Comparison of ENCODE assay signal across 7 mouse cellular contexts in genomic region chr3:37312370-37312941, GRCm38 (mm10). TPM values are rescaled to one million over a fixed set of nuclear protein-coding genes. Genes with fewer than 3 reads are reported as not detected.
DNase-seq lines count a peak whose midpoint lies in the region; ATAC-seq and TF ChIP-seq lines count a peak whose summit lies in the region.

Gene Bbs12 (plus strand): TSS chr3:37312554.
Gene Cetn4 (minus strand): TSS chr3:37312708.

- WGBS in embryonic facial prominence, embryonic 11.5 days, result under 1% methylated on average over 42 of the region's 54 CpGs
- WGBS in kidney, adult 2 months, result under 1% methylated on average over 54 of the region's 54 CpGs
- under 1% methylated on average over 54 of the region's 54 CpGs for WGBS in limb, embryonic 12.5 days
- under 1% methylated on average over 53 of the region's 54 CpGs for WGBS in midbrain, embryonic 15.5 days
- WGBS in spleen, adult 2 months, result under 1% methylated on average over 52 of the region's 54 CpGs

- peak; percentile 98 for DNase-seq in adrenal gland, postnatal 14 days
- peak; percentile 97 for DNase-seq in embryonic facial prominence, embryonic 11.5 days (ENCODE audit: low spot score)
- peak; percentile 97 to 99 for DNase-seq in heart, adult 18-20 months
- DNase-seq in kidney, adult 2 months, result peak; percentile 97
- peak; percentile 86 to 93 for DNase-seq in spleen, adult 2 months (ENCODE audit: low read depth in 1 of 2, low spot score in 2 of 2)

- H3K4me2 ChIP-seq in embryonic facial prominence, embryonic 11.5 days (ENCODE audit: low read depth, low read length), result peak within 1 kb of the TSS; percentile 62
- H3K4me2 ChIP-seq in limb, embryonic 12.5 days, result peak within 1 kb of the TSS; percentile 67
- H3K4me2 ChIP-seq in midbrain, embryonic 15.5 days, result peak within 1 kb of the TSS; percentile 74

- TF ChIP-seq POLR2A in kidney, adult 2 months (IDR thresholded peaks at IDR 0.05; ENCODE audit: low read depth, low read length), result no peak
- no peak for TF ChIP-seq POLR2A in spleen, adult 2 months (IDR thresholded peaks at IDR 0.05; ENCODE audit: low read depth, low read length)

- no peaks in the 10 kb centered on the region for H3K27me3 ChIP-seq in embryonic facial prominence, embryonic 11.5 days (ENCODE audit: control insufficient read depth, insufficient read depth, low read length)
- H3K27me3 ChIP-seq in kidney, adult 2 months (replicated peaks; ENCODE audit: control insufficient read depth, insufficient read depth, low read length), result no peaks in the 10 kb centered on the region
- no peaks in the 10 kb centered on the region for H3K27me3 ChIP-seq in limb, embryonic 12.5 days
- no peaks in the 10 kb centered on the region for H3K27me3 ChIP-seq in midbrain, embryonic 15.5 days (replicated peaks)
- no peaks in the 10 kb centered on the region for H3K27me3 ChIP-seq in spleen, adult 2 months (ENCODE audit: control insufficient read depth, insufficient read depth, low read length)

- H3K36me3 ChIP-seq in embryonic facial prominence, embryonic 11.5 days (replicated peaks; ENCODE audit: control insufficient read depth, insufficient read depth, low read depth, low read length), result no peaks in the 10 kb centered on the region
- no peaks in the 10 kb centered on the region for H3K36me3 ChIP-seq in kidney, adult 2 months (ENCODE audit: control insufficient read depth, insufficient read depth, low read length)
- no peaks in the 10 kb centered on the region; the same call in 1 of the 2 replicates for H3K36me3 ChIP-seq in limb, embryonic 12.5 days
- no peaks in the 10 kb centered on the region for H3K36me3 ChIP-seq in midbrain, embryonic 15.5 days (replicated peaks)
- H3K36me3 ChIP-seq in spleen, adult 2 months (ENCODE audit: control insufficient read depth, insufficient read depth, low read length), result no peaks in the 10 kb centered on the region

- no peaks in the 10 kb centered on the region for H3K9me3 ChIP-seq in embryonic facial prominence, embryonic 11.5 days (replicated peaks; ENCODE audit: control insufficient read depth, low read length)
- H3K9me3 ChIP-seq in limb, embryonic 12.5 days, result no peaks in the 10 kb centered on the region
- H3K9me3 ChIP-seq in midbrain, embryonic 15.5 days, result no peaks in the 10 kb centered on the region

- ATAC-seq in embryonic facial prominence, embryonic 11.5 days (replicated peaks; ENCODE audit: insufficient number of reproducible peaks, low FRiP score, low TSS enrichment, low read depth), result peak; percentile 99
- peak; percentile 100 for ATAC-seq in limb, embryonic 12.5 days (ENCODE audit: insufficient number of reproducible peaks, insufficient read depth, low FRiP score, low TSS enrichment, low read depth)
- ATAC-seq in midbrain, embryonic 15.5 days (replicated peaks), result peak; percentile 100

- H3K4me1 ChIP-seq in embryonic facial prominence, embryonic 11.5 days (ENCODE audit: control insufficient read depth, insufficient read depth, low read length), result no peaks in the 10 kb centered on the region
- H3K4me1 ChIP-seq in kidney, adult 2 months (ENCODE audit: control insufficient read depth, insufficient read depth, low read length), result no peaks in the 10 kb centered on the region; the same call in 1 of the 2 replicates
- H3K4me1 ChIP-seq in limb, embryonic 12.5 days (replicated peaks), result peaks cover 8% of the 10 kb centered on the region; the same call in 1 of the 2 replicates
- H3K4me1 ChIP-seq in midbrain, embryonic 15.5 days, result peaks cover 3% of the 10 kb centered on the region; the same call in 1 of the 2 replicates
- H3K4me1 ChIP-seq in spleen, adult 2 months (ENCODE audit: control insufficient read depth, insufficient read depth, insufficient read length), result peaks cover 3% of the 10 kb centered on the region; the same call in 1 of the 2 replicates

- peak within 1 kb of the TSS; percentile 77 for H3K4me3 ChIP-seq in embryonic facial prominence, embryonic 11.5 days (ENCODE audit: low read depth, low read length)
- peak within 1 kb of the TSS; percentile 79 for H3K4me3 ChIP-seq in kidney, adult 2 months (ENCODE audit: insufficient read depth, low read depth, low read length)
- peak within 1 kb of the TSS; percentile 80 for H3K4me3 ChIP-seq in limb, embryonic 12.5 days (replicated peaks)
- H3K4me3 ChIP-seq in midbrain, embryonic 15.5 days, result peak within 1 kb of the TSS; percentile 94
- peak within 1 kb of the TSS; percentile 97 for H3K4me3 ChIP-seq in spleen, adult 2 months (ENCODE audit: extremely low read depth, insufficient read depth, insufficient read length)

- no peak for TF ChIP-seq CTCF in kidney, adult 2 months (conservative IDR thresholded peaks at IDR 0.05; ENCODE audit: insufficient read depth, insufficient read length, low read depth, low read length)
- no peak for TF ChIP-seq CTCF in spleen, adult 2 months (IDR thresholded peaks at IDR 0.05; ENCODE audit: extremely low read depth, insufficient read depth, insufficient read length, insufficient replicate concordance)

- peak within 1 kb of the TSS; percentile 84 for H3K9ac ChIP-seq in embryonic facial prominence, embryonic 11.5 days (replicated peaks; ENCODE audit: low read length)
- peak within 1 kb of the TSS; percentile 86 for H3K9ac ChIP-seq in limb, embryonic 12.5 days (replicated peaks)
- peak within 1 kb of the TSS; percentile 79 for H3K9ac ChIP-seq in midbrain, embryonic 15.5 days

- H3K27ac ChIP-seq in embryonic facial prominence, embryonic 11.5 days (replicated peaks; ENCODE audit: low read depth, low read length), result 0 out of 2 replicates have a peak within 1 kb of the TSS, but pooled peaks have one; percentile 25
- H3K27ac ChIP-seq in kidney, adult 2 months (ENCODE audit: insufficient read depth, low read depth, low read length), result peak within 1 kb of the TSS; percentile 55; the same call in 1 of the 2 replicates
- H3K27ac ChIP-seq in limb, embryonic 12.5 days, result peak within 1 kb of the TSS; percentile 85
- peak within 1 kb of the TSS; percentile 77 for H3K27ac ChIP-seq in midbrain, embryonic 15.5 days
- H3K27ac ChIP-seq in spleen, adult 2 months (ENCODE audit: insufficient read depth, low read length), result peak within 1 kb of the TSS; percentile 14; the same call in 1 of the 2 replicates

RNA-seq across cellular contexts. Expression of gene Bbs12, which starts in this region (rescaled TPM):
- total RNA-seq in adrenal gland, postnatal 14 days (2021), result 3.4 and 4.0 TPM in 2 replicates
- 10.7 and 11.6 TPM in 2 replicates for polyA plus RNA-seq in embryonic facial prominence, embryonic 11.5 days (2014; fragmentation: Nextera tagmentation; extraction: Ambion mirVana)
- 1 to 10 TPM in 1 of 2 experiments, under 1 TPM in 1; 0.77 to 1.2 TPM for total RNA-seq in heart, adult 18-20 months (2021)
- polyA plus RNA-seq in kidney, adult 2 months (2012; rRNA removed), result 1.2 and 1.5 TPM in 2 replicates
- polyA plus RNA-seq in limb, embryonic 12.5 days (2016; fragmentation: Nextera tagmentation; extraction: Ambion mirVana), result 9.8 and 10.1 TPM in 2 replicates
- polyA plus RNA-seq in midbrain, embryonic 15.5 days (2015; fragmentation: Nextera tagmentation; extraction: Ambion mirVana), result 4.9 and 5.0 TPM in 2 replicates
- 0.52 and 0.54 TPM in 2 replicates for polyA plus RNA-seq in spleen, adult 2 months (2012; rRNA removed)

RNA-seq across cellular contexts. Expression of gene Cetn4, which starts in this region (rescaled TPM):
- total RNA-seq in adrenal gland, postnatal 14 days (2021), result 2.9 and 3.0 TPM in 2 replicates
- polyA plus RNA-seq in embryonic facial prominence, embryonic 11.5 days (2014; fragmentation: Nextera tagmentation; extraction: Ambion mirVana), result 1.8 and 2.2 TPM in 2 replicates
- total RNA-seq in heart, adult 18-20 months (2021), result under 1 TPM; 0.37 to 0.95 TPM
- 2.0 and 4.6 TPM in 2 replicates for polyA plus RNA-seq in kidney, adult 2 months (2012; rRNA removed)
- polyA plus RNA-seq in limb, embryonic 12.5 days (2016; fragmentation: Nextera tagmentation; extraction: Ambion mirVana), result 3.5 and 3.7 TPM in 2 replicates
- polyA plus RNA-seq in midbrain, embryonic 15.5 days (2015; fragmentation: Nextera tagmentation; extraction: Ambion mirVana), result 2.1 and 2.8 TPM in 2 replicates
- 0.08 and 0.09 TPM in 2 replicates for polyA plus RNA-seq in spleen, adult 2 months (2012; rRNA removed)

Comparison
In these comparisons a context has a peak if more than half of its experiments do, and no peak if none do; other contexts are left out.
1. Peak in every context shown above with its lines: DNase-seq, ATAC-seq, H3K4me3 ChIP-seq and H3K27ac ChIP-seq.
2. Peak in DNase-seq, H3K4me3 ChIP-seq and H3K27ac ChIP-seq in spleen, adult 2 months; RNA of the genes that start here not detected or under 1 TPM.
3. H3K27ac ChIP-seq: peak in every context shown above with its lines; median percentile 85 in limb, embryonic 12.5 days; 77 in midbrain, embryonic 15.5 days; 55 in kidney, adult 2 months; 25 in embryonic facial prominence, embryonic 11.5 days; 14 in spleen, adult 2 months.